Comparison of ENCODE assay signal across 22 mouse cellular contexts in the genomic region with DNA sequence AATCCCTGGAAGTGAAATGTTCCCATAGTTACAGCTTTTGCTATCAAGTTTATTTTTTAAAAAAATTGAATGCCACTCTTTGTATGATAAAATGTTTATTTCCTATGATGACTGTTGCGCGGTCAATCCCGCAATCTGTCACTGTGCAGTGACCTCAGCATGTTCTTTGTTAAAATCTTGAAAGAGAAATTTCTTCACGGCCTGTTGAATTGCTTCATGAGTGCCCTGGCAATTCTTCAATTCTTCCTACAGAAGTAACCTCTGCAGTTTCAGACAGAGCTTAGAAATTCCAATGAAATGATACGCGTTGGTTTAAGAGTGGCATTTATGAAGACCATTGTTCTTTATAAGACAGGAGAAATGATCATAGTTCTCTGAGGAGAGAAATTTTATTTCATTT.
DNase-seq lines count a peak whose midpoint lies in the region; ATAC-seq lines count a peak whose summit lies in the region.
"Had no signal": no experiment of that assay in that cellular context is flagged by ENCODE, and none has a peak within 500 bp of the region (broad histone marks: within the 10 kb centered on the region; RNA-seq: fewer than 3 reads in every experiment).

No protein-coding gene starts in this region.

- no peak overlapping the region for H3K27ac ChIP-seq in forebrain, embryonic 14.5 days (ENCODE audit: low read depth, low read length)
- no peak overlapping the region for H3K27ac ChIP-seq in forebrain, embryonic 10.5 days
- no peak overlapping the region for H3K27ac ChIP-seq in midbrain, embryonic 14.5 days (replicated peaks; ENCODE audit: low read depth, low read length)
- no peak overlapping the region for H3K27ac ChIP-seq in midbrain, embryonic 13.5 days
- H3K27ac ChIP-seq: heart, embryonic 10.5 days; hindbrain, embryonic 12.5 days had no signal

- no peak for ATAC-seq in forebrain, embryonic 14.5 days
- ATAC-seq in midbrain, embryonic 14.5 days (ENCODE audit: low FRiP score, low TSS enrichment), result no peak
- ATAC-seq in midbrain, embryonic 13.5 days, result no peak
- ATAC-seq: CD4-positive, CD25-positive, alpha-beta regulatory T cell, adult 4 months; inflammation-experienced regulatory T-cells, adult 6 months; intestine, postnatal 0 days had no signal

- no peaks in the 10 kb centered on the region for H3K36me3 ChIP-seq in forebrain, embryonic 14.5 days (ENCODE audit: control insufficient read depth, insufficient read depth, low read length)
- H3K36me3 ChIP-seq in forebrain, embryonic 10.5 days (replicated peaks), result no peaks in the 10 kb centered on the region
- no peaks in the 10 kb centered on the region for H3K36me3 ChIP-seq in midbrain, embryonic 14.5 days (ENCODE audit: control insufficient read depth, insufficient read depth, low read length)
- no peaks in the 10 kb centered on the region for H3K36me3 ChIP-seq in midbrain, embryonic 13.5 days
- H3K36me3 ChIP-seq: G1E; heart, embryonic 10.5 days; hindbrain, embryonic 12.5 days had no signal

- no peaks in the 10 kb centered on the region for H3K9me3 ChIP-seq in forebrain, embryonic 14.5 days (replicated peaks; ENCODE audit: control insufficient read depth, low read length)
- H3K9me3 ChIP-seq in forebrain, embryonic 10.5 days, result no peaks in the 10 kb centered on the region
- no peaks in the 10 kb centered on the region for H3K9me3 ChIP-seq in midbrain, embryonic 14.5 days (ENCODE audit: control insufficient read depth, low read length)
- H3K9me3 ChIP-seq in midbrain, embryonic 13.5 days, result no peaks in the 10 kb centered on the region
- H3K9me3 ChIP-seq: heart, embryonic 10.5 days; hindbrain, embryonic 12.5 days had no signal

- no peaks in the 10 kb centered on the region for H3K4me1 ChIP-seq in forebrain, embryonic 14.5 days (ENCODE audit: control insufficient read depth, insufficient read depth, low read length)
- H3K4me1 ChIP-seq in forebrain, embryonic 10.5 days, result peaks cover 7% of the 10 kb centered on the region; the same call in 1 of the 2 replicates
- no peaks in the 10 kb centered on the region for H3K4me1 ChIP-seq in midbrain, embryonic 14.5 days (ENCODE audit: control insufficient read depth, insufficient read depth, low read length)
- 0 out of 2 replicates have a peak, but pooled peaks cover 2% of the 10 kb centered on the region for H3K4me1 ChIP-seq in midbrain, embryonic 13.5 days (replicated peaks)
- H3K4me1 ChIP-seq: heart, embryonic 10.5 days; hindbrain, embryonic 12.5 days had no signal

- H3K27me3 ChIP-seq in forebrain, embryonic 14.5 days (replicated peaks; ENCODE audit: control insufficient read depth, insufficient read depth, low read length), result no peaks in the 10 kb centered on the region
- no peaks in the 10 kb centered on the region for H3K27me3 ChIP-seq in forebrain, embryonic 10.5 days (ENCODE audit: poor library complexity, severe bottlenecking)
- H3K27me3 ChIP-seq in midbrain, embryonic 14.5 days (ENCODE audit: control insufficient read depth, insufficient read depth, low read length), result no peaks in the 10 kb centered on the region
- no peaks in the 10 kb centered on the region for H3K27me3 ChIP-seq in midbrain, embryonic 13.5 days
- H3K27me3 ChIP-seq: hindbrain, embryonic 12.5 days had no signal

- H3K4me2 ChIP-seq in forebrain, embryonic 14.5 days (ENCODE audit: low read length), result no peak overlapping the region
- H3K4me2 ChIP-seq in midbrain, embryonic 14.5 days (ENCODE audit: low read length), result no peak overlapping the region
- H3K4me2 ChIP-seq in midbrain, embryonic 13.5 days (replicated peaks), result no peak overlapping the region
- H3K4me2 ChIP-seq: hindbrain, embryonic 12.5 days had no signal

- peak; percentile 6 for DNase-seq in embryo, embryonic 10.5 days (ENCODE audit: low spot score)
- DNase-seq in embryo, embryonic 10 days (ENCODE audit: low spot score), result no peak
- DNase-seq in forebrain, embryonic 14.5 days (ENCODE audit: low spot score), result peak; percentile 65
- DNase-seq in forebrain, embryonic 10.5 days (ENCODE audit: extremely low spot score, low spot score), result no peak
- DNase-seq in midbrain, embryonic 14.5 days, result peak; percentile 15
- DNase-seq in thymus, postnatal 0 days (ENCODE audit: low spot score), result no peak
- DNase-seq: adrenal gland, postnatal 10 days; B cell, adult 2 months; cerebellum, adult 11-12 months; cerebellum, adult 9-10 months; cerebellum, postnatal 25 days; gastrocnemius, postnatal 10 days; heart, adult 18-20 months; heart, postnatal 10 days; heart, postnatal 4 days had no signal

- no peak overlapping the region for H3K4me3 ChIP-seq in forebrain, embryonic 14.5 days (ENCODE audit: low read depth, low read length)
- no peak overlapping the region for H3K4me3 ChIP-seq in forebrain, embryonic 10.5 days
- no peak overlapping the region for H3K4me3 ChIP-seq in midbrain, embryonic 14.5 days (replicated peaks; ENCODE audit: low read depth, low read length)
- no peak overlapping the region for H3K4me3 ChIP-seq in midbrain, embryonic 13.5 days (replicated peaks)
- H3K4me3 ChIP-seq: heart, embryonic 10.5 days; hindbrain, embryonic 12.5 days had no signal

- H3K9ac ChIP-seq in forebrain, embryonic 14.5 days (ENCODE audit: low read length), result no peak overlapping the region
- no peak overlapping the region for H3K9ac ChIP-seq in midbrain, embryonic 14.5 days (replicated peaks; ENCODE audit: low read length)
- H3K9ac ChIP-seq in midbrain, embryonic 13.5 days (replicated peaks), result no peak overlapping the region
- H3K9ac ChIP-seq: hindbrain, embryonic 12.5 days had no signal

- 36% methylated on average over 6 of the region's 6 CpGs for WGBS in forebrain, embryonic 14.5 days
- WGBS in forebrain, embryonic 10.5 days, result 77% methylated on average over 6 of the region's 6 CpGs
- WGBS in midbrain, embryonic 14.5 days, result 69% methylated on average over 6 of the region's 6 CpGs
- WGBS in midbrain, embryonic 13.5 days, result 59% methylated on average over 6 of the region's 6 CpGs

Comparison
In these comparisons a context has a peak if more than half of its experiments do, and no peak if none do; other contexts are left out.
1. DNase-seq: peak in embryo, embryonic 10.5 days (single experiment), forebrain, embryonic 14.5 days (single experiment) and midbrain, embryonic 14.5 days (single experiment); none in embryo, embryonic 10 days (single experiment), forebrain, embryonic 10.5 days (single experiment) and thymus, postnatal 0 days (single experiment).